Mouse (Mus musculus): Measurements from ENCODE around the gene Fam227b.

Gene Fam227b

GRCm38 (mm10) chr2:126069740-126070139 lies 82.1 kb downstream of the Fam227b start:
- H3K9me3 ChIP-seq (ENCODE audit: low read length), result no peaks in the 10 kb centered on the region
- H3K4me3 ChIP-seq (replicated peaks; ENCODE audit: low read length), result no peak overlapping the region
- no peaks in the 10 kb centered on the region for H3K36me3 ChIP-seq (ENCODE audit: insufficient read depth, low read length)
- no peaks in the 10 kb centered on the region for H3K27me3 ChIP-seq (ENCODE audit: insufficient read depth, low read length)
- TF ChIP-seq CTCF (conservative IDR thresholded peaks at IDR 0.05; ENCODE audit: low read length) (no peak), POU5F1 (IDR thresholded peaks at IDR 0.05; ENCODE audit: borderline replicate concordance, low read length) (no peak), NANOG (IDR thresholded peaks at IDR 0.05; ENCODE audit: borderline replicate concordance, low read length) (no peak)
- no peaks in the 10 kb centered on the region for H3K4me1 ChIP-seq (replicated peaks; ENCODE audit: low read depth, low read length)

DNA sequence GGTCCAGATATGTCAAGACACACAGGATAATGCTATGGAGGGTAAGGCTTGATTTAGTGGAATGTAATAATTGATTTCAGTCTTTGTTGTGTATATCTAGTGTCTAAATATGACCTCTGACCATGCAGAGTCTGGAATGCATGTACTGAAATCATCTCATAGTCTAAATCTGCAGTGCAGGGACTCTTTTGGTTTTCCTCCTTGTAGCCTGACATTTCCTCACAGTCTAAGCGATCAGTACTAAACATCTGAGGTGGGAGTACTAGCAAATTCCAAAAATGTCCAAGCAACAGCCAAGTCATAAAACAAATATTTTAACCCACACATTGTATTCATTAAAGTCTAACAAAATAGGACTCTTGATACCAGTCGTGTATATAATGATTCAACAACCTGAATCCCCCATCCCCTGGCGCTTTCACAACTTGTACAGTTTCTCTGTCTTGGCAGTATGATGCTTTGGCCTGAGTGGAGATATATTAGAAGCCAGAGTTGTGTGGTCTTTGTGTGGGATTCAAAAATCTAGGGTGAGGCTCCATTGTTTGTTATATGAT lies 86.4 kb downstream of the Fam227b start:
- H3K4me3 ChIP-seq (replicated peaks; ENCODE audit: low read length), result no peak overlapping the region
- no peaks in the 10 kb centered on the region for H3K9me3 ChIP-seq (ENCODE audit: low read length)
- no peaks in the 10 kb centered on the region for H3K27me3 ChIP-seq (ENCODE audit: insufficient read depth, low read length)
- no peaks in the 10 kb centered on the region for H3K4me1 ChIP-seq (replicated peaks; ENCODE audit: low read depth, low read length)
- no peaks in the 10 kb centered on the region for H3K36me3 ChIP-seq (ENCODE audit: insufficient read depth, low read length)
- no peak for TF ChIP-seq NANOG (IDR thresholded peaks at IDR 0.05; ENCODE audit: borderline replicate concordance, low read length)

DNA sequence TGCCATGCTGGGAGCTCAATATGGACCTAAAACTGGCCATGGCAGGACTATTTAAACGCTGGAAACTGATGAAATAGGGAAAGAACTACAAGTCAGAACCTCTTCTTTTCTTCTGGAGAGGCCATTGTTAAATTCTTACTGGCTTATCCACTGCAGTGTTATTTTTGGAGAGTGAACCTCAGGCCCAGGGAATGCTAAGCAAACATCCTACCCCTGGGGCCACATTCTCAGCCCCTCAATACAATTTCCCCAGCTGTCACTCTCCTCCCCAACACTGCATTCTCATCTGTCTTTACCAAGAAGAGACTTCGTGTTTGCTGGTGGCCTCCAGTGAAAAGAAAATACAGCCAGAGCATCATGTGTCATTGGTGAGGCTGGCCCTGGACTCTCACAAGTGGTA lies 87.0 kb downstream of the Fam227b start:
- Histone ChIP-seq H3K4me3 (replicated peaks; ENCODE audit: low read length) (no peak overlapping the region), H3K27me3 (ENCODE audit: insufficient read depth, low read length) (no peaks in the 10 kb centered on the region)
- TF ChIP-seq POU5F1 (IDR thresholded peaks at IDR 0.05; ENCODE audit: borderline replicate concordance, low read length) (no peak), CTCF (conservative IDR thresholded peaks at IDR 0.05; ENCODE audit: low read length) (no peak), NANOG (IDR thresholded peaks at IDR 0.05; ENCODE audit: borderline replicate concordance, low read length) (no peak)

DNA sequence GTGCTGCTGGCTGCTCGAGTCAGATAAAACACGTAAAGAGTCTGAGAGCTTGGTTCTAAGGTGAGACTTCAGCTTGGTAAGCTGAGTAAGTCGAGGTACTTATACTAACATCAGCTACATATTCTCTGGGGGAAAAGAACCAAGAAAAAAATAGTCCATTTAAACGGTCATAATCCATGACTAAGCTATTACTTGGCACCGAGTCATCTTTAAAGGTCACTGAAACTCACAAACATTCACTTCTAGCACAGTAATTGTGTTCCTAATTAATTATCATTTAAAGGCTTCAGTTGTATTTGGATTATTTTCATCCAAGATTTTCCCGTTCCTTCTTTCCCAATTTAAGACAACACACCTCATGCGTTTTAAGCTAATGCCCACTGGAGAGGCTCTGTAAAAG lies 88.9 kb downstream of the Fam227b start:
- H3K4me1 ChIP-seq (replicated peaks; ENCODE audit: low read depth, low read length), result no peaks in the 10 kb centered on the region
- H3K27me3 ChIP-seq (ENCODE audit: insufficient read depth, low read length), result no peaks in the 10 kb centered on the region
- no peaks in the 10 kb centered on the region for H3K9me3 ChIP-seq (ENCODE audit: low read length)
- H3K4me3 ChIP-seq (replicated peaks; ENCODE audit: low read length), result no peak overlapping the region
- no peaks in the 10 kb centered on the region for H3K36me3 ChIP-seq (ENCODE audit: insufficient read depth, low read length)
- TF ChIP-seq NANOG (IDR thresholded peaks at IDR 0.05; ENCODE audit: borderline replicate concordance, low read length), result no peak
- TF ChIP-seq POU5F1 (IDR thresholded peaks at IDR 0.05; ENCODE audit: borderline replicate concordance, low read length), result no peak
- no peak for TF ChIP-seq CTCF (conservative IDR thresholded peaks at IDR 0.05; ENCODE audit: low read length)

More for the DNA sequence above, 87.0 kb downstream of the Fam227b start:
- Histone ChIP-seq H3K4me1 (replicated peaks; ENCODE audit: low read depth, low read length) (no peaks in the 10 kb centered on the region), H3K36me3 (ENCODE audit: insufficient read depth, low read length) (no peaks in the 10 kb centered on the region), H3K9me3 (ENCODE audit: low read length) (no peaks in the 10 kb centered on the region)

DNA sequence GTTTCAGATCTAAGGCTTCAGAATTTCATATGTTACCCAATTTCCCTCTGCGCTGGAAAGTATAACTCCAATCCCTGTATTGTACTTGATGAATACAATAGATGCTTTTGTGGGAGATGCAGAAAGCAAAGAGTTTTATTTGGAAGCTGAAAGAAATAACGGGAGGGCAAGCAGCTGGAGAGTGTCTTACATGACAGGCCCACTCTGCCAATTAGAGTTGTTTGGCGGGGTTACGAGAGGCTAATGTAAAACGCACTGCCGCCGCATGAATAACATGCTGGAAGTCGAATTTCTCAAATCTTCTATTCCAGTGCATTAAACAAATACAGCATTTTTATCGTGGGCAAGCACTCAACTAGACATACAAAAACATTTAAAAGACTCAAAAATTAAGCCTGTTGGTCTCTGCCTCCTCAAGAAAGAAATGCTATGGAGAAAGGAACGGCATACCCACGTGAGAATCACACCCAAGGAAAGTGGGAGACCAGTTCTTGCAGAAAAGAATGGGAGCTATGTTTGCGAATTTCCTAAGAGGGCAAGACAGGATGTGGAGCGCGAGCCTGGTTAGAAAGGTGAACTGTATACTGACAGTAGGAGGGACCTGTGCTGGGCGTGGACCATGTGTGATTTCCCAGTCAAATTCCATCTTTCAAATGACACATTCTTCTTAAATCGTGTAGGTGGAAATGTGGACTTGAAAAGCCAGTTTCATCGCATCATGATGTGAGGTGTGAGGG lies 90.6 kb downstream of the Fam227b start:
- no peaks in the 10 kb centered on the region for H3K36me3 ChIP-seq (ENCODE audit: insufficient read depth, low read length)
- TF ChIP-seq POU5F1 (IDR thresholded peaks at IDR 0.05; ENCODE audit: borderline replicate concordance, low read length) (no peak), CTCF (conservative IDR thresholded peaks at IDR 0.05; ENCODE audit: low read length) (no peak), NANOG (IDR thresholded peaks at IDR 0.05; ENCODE audit: borderline replicate concordance, low read length) (no peak)
- no peaks in the 10 kb centered on the region for H3K27me3 ChIP-seq (ENCODE audit: insufficient read depth, low read length)
- no peaks in the 10 kb centered on the region for H3K4me1 ChIP-seq (replicated peaks; ENCODE audit: low read depth, low read length)
- H3K4me3 ChIP-seq (replicated peaks; ENCODE audit: low read length), result no peak overlapping the region
- no peaks in the 10 kb centered on the region for H3K9me3 ChIP-seq (ENCODE audit: low read length)

- H3K4me3 ChIP-seq (replicated peaks; ENCODE audit: low read length), result no peak overlapping the region
- no peaks in the 10 kb centered on the region for H3K27me3 ChIP-seq (ENCODE audit: insufficient read depth, low read length)
- no peaks in the 10 kb centered on the region for H3K9me3 ChIP-seq (ENCODE audit: low read length)
- no peaks in the 10 kb centered on the region for H3K4me1 ChIP-seq (replicated peaks; ENCODE audit: low read depth, low read length)
- H3K36me3 ChIP-seq (ENCODE audit: insufficient read depth, low read length), result no peaks in the 10 kb centered on the region
- TF ChIP-seq CTCF (conservative IDR thresholded peaks at IDR 0.05; ENCODE audit: low read length) (no peak), POU5F1 (IDR thresholded peaks at IDR 0.05; ENCODE audit: borderline replicate concordance, low read length) (no peak), NANOG (IDR thresholded peaks at IDR 0.05; ENCODE audit: borderline replicate concordance, low read length) (no peak)
Measured at GRCm38 (mm10) chr2:126060595-126060994, 91.2 kb downstream of the Fam227b start.

GRCm38 (mm10) chr2:126053657-126054056 lies 98.1 kb downstream of the Fam227b start:
- H3K27me3 ChIP-seq (ENCODE audit: insufficient read depth, low read length), result no peaks in the 10 kb centered on the region
- no peaks in the 10 kb centered on the region for H3K36me3 ChIP-seq (ENCODE audit: insufficient read depth, low read length)
- H3K4me1 ChIP-seq (replicated peaks; ENCODE audit: low read depth, low read length), result peaks cover 4% of the 10 kb centered on the region
- H3K9me3 ChIP-seq (ENCODE audit: low read length), result no peaks in the 10 kb centered on the region
- TF ChIP-seq POU5F1 (IDR thresholded peaks at IDR 0.05; ENCODE audit: borderline replicate concordance, low read length) (no peak), NANOG (IDR thresholded peaks at IDR 0.05; ENCODE audit: borderline replicate concordance, low read length) (no peak), CTCF (conservative IDR thresholded peaks at IDR 0.05; ENCODE audit: low read length) (no peak)
- no peak overlapping the region for H3K4me3 ChIP-seq (replicated peaks; ENCODE audit: low read length)

DNA sequence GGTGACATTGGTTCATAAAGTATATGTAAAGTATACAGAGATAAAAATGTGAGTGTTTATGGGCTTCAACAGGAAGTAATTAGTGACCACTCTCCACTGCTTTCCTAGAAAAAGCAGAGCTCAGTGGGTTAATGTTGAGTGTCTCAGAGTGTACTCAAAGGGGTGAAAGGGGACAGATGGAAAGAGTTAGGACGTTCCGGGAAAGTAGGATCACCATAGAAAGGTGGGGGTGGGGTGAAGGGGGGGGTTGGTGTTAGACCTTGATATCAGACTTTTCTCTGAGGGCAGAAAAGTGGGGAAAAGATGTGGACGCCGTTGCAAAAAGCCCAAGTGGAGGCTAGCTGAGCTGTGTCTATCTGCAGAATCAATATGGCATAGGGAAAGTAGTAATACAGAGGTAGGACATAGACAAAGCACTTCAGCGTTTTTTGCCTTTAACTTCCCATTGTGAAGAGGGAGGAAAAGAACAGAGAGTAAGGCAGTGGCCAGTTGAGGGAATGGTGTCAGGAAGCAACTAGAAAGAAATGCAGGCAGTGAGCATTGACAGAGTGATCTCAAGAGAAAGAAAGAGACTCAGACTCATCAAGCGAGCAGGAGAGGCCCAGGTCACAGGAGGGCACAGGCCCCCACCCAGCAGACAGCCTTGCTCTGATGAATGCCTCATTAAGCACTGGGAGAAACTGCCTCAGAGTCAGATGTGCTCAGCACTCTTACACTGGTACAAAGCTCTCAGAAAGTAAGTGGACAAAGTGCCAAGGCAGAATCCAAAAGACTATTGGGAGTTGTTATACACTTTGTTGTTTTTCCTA lies 98.9 kb downstream of the Fam227b start:
- no peak for TF ChIP-seq NANOG (IDR thresholded peaks at IDR 0.05; ENCODE audit: borderline replicate concordance, low read length)
- TF ChIP-seq POU5F1 (IDR thresholded peaks at IDR 0.05; ENCODE audit: borderline replicate concordance, low read length), result no peak
- no peak for TF ChIP-seq CTCF (conservative IDR thresholded peaks at IDR 0.05; ENCODE audit: low read length)
- Histone ChIP-seq H3K4me1 (replicated peaks; ENCODE audit: low read depth, low read length) (peaks cover 4% of the 10 kb centered on the region), H3K9me3 (ENCODE audit: low read length) (no peaks in the 10 kb centered on the region), H3K27me3 (ENCODE audit: insufficient read depth, low read length) (no peaks in the 10 kb centered on the region), H3K36me3 (ENCODE audit: insufficient read depth, low read length) (no peaks in the 10 kb centered on the region), H3K4me3 (replicated peaks; ENCODE audit: low read length) (no peak overlapping the region)
